ENCODE assay signal across 16 mouse cellular contexts in genomic region chr3:130972126-130972525, GRCm38 (mm10).
DNase-seq lines count a peak whose midpoint lies in the region; ATAC-seq and TF ChIP-seq lines count a peak whose summit lies in the region.
"Had no signal": no experiment of that assay in that cellular context is flagged by ENCODE, and none has a peak within 500 bp of the region (broad histone marks: within the 10 kb centered on the region; RNA-seq: fewer than 3 reads in every experiment).

No protein-coding gene starts in this region.

- H3ac ChIP-seq in myocyte (ENCODE audit: control insufficient read depth, insufficient read length) = no peak overlapping the region

- no peaks in the 10 kb centered on the region for H3K79me2 ChIP-seq in myocyte (ENCODE audit: control insufficient read depth, insufficient read depth)

- intact Hi-C loops in gastrocnemius, postnatal 14 days (cut with DNase I; ENCODE audit: low total_unique reads) = no loop called here
- intact Hi-C loops in gastrocnemius, postnatal 36 days (cut with DNase I) = no loop called here
- intact Hi-C loops in left cerebral cortex, postnatal 4 days (cut with DNase I) = no loop called here
- intact Hi-C loops in left cerebral cortex, adult 2 months (cut with DNase I) = no loop called here

- no peak for TF ChIP-seq CTCF in left cerebral cortex, adult 2 months (IDR thresholded peaks at IDR 0.05)

- H3K36me3 ChIP-seq in myocyte (ENCODE audit: control insufficient read depth, insufficient read depth) = no peaks in the 10 kb centered on the region
- H3K36me3 ChIP-seq: G1E; hindbrain, embryonic 10.5 days had no signal

- H3K4me2 ChIP-seq in myocyte (ENCODE audit: low read depth) = no peak overlapping the region
- H3K4me2 ChIP-seq: midbrain, embryonic 11.5 days had no signal

- no peak for ATAC-seq in activated CD4-positive, CD25-positive, alpha-beta regulatory T cell, adult 4 months

- TF ChIP-seq POLR2A in myocyte (IDR thresholded peaks at IDR 0.05; ENCODE audit: insufficient read length, low read depth) = no peak

- H3K27me3 ChIP-seq in myocyte (ENCODE audit: control insufficient read depth, insufficient read depth, insufficient read length) = no peaks in the 10 kb centered on the region

- no peak overlapping the region for H3K27ac ChIP-seq in left cerebral cortex, adult 2 months
- H3K27ac ChIP-seq: hindbrain, embryonic 10.5 days had no signal

- peak; percentile 9 for DNase-seq in gastrocnemius, postnatal 14 days
- DNase-seq in gastrocnemius, postnatal 36 days = no peak
- peak; percentile 28 for DNase-seq in left cerebral cortex, postnatal 4 days
- no peak for DNase-seq in left cerebral cortex, adult 2 months (ENCODE audit: extremely low spot score in 1 of 2, low spot score in 2 of 2)
- DNase-seq in testis, postnatal 10 days (ENCODE audit: low spot score) = peak; percentile 60
- DNase-seq in testis, postnatal 14 days (ENCODE audit: low spot score) = no peak
- DNase-seq: cerebellum, postnatal 14 days; kidney, adult 11 months; right cerebral cortex, adult 18-20 months; thymus, postnatal 25 days had no signal

- H3K4me3 ChIP-seq in left cerebral cortex, adult 2 months = no peak overlapping the region
- no peak overlapping the region for H3K4me3 ChIP-seq in myocyte
- H3K4me3 ChIP-seq: erythroblast, embryonic 14.5 days; hindbrain, embryonic 10.5 days had no signal

TF ChIP-seq in myocyte, 11 proteins besides CTCF, POLR2A, EP300 and RAD21:
- TF ChIP-seq MYOD1 (IDR thresholded peaks at IDR 0.05; ENCODE audit: control insufficient read depth in 1 of 3, insufficient read length in 2 of 3, low read depth in 2 of 3) (peak in 2 of 3 experiments; percentile 38 to 58), REST (IDR thresholded peaks at IDR 0.05; ENCODE audit: insufficient read depth, insufficient read length) (no peak), E2F4 (IDR thresholded peaks at IDR 0.05; ENCODE audit: insufficient read depth) (no peak), SRF (IDR thresholded peaks at IDR 0.05; ENCODE audit: control insufficient read depth, insufficient read length, low read depth) (no peak), TCF3 (IDR thresholded peaks at IDR 0.05; ENCODE audit: insufficient read length, low read depth) (no peak), MAX (IDR thresholded peaks at IDR 0.05; ENCODE audit: low read depth) (no peak), MYOG (IDR thresholded peaks at IDR 0.05; ENCODE audit: control insufficient read depth in 1 of 3, insufficient read depth in 1 of 3, insufficient read length in 2 of 3, low read depth in 2 of 3) (peak in 2 of 3 experiments; percentile 19 to 38), POLR2AphosphoS2 (IDR thresholded peaks at IDR 0.05; ENCODE audit: insufficient read length, low read depth) (no peak), USF1 (IDR thresholded peaks at IDR 0.05; ENCODE audit: low read depth) (no peak), TCF12 (IDR thresholded peaks at IDR 0.05; ENCODE audit: insufficient read depth, poor library complexity, severe bottlenecking) (no peak), CEBPB (IDR thresholded peaks at IDR 0.05; ENCODE audit: insufficient read depth, poor library complexity, severe bottlenecking) (no peak)
TF ChIP-seq in myocyte: peak in this region for 2.

Comparison
In these comparisons a context has a peak if more than half of its experiments do, and no peak if none do; other contexts are left out.
1. DNase-seq: peak in gastrocnemius, postnatal 14 days (single experiment), left cerebral cortex, postnatal 4 days (single experiment) and testis, postnatal 10 days (single experiment); none in gastrocnemius, postnatal 36 days (0 of 2), left cerebral cortex, adult 2 months (0 of 2) and testis, postnatal 14 days (single experiment).